Mouse (Mus musculus): ENCODE data around the gene Car9.
"Not testable (repeated sequence)": the region's sequence is repeated elsewhere in the genome, so short reads cannot be mapped to it uniquely, and the experiment has no call there.

Car9 gene

GRCm38 (mm10) chr4:43506536-43507185 lies at the start of gene Car9:
TSS of gene Car9 (plus strand) at chr4:43506966.
- no peak for DNase-seq (ENCODE audit: low spot score)

GRCm38 (mm10) chr4:43457124-43457523 lies 49.6 kb upstream of the Car9 start:
- no peak for DNase-seq (ENCODE audit: low spot score)

- DNase-seq (ENCODE audit: low spot score): no peak
These were observed 43.7 kb upstream of the Car9 start for GRCm38 (mm10) chr4:43463102-43463501.

- no peak for DNase-seq (ENCODE audit: low spot score)
These were observed 40.8 kb upstream of the Car9 start for GRCm38 (mm10) chr4:43465935-43466334.

GRCm38 (mm10) chr4:43466872-43467271 lies 39.9 kb upstream of the Car9 start:
- no peak for DNase-seq (ENCODE audit: low spot score)

- no peak for DNase-seq (ENCODE audit: low spot score)
These were observed 36.5 kb upstream of the Car9 start for GRCm38 (mm10) chr4:43470301-43470700.

- DNase-seq (ENCODE audit: low spot score): no peak
These were observed 33.1 kb upstream of the Car9 start for GRCm38 (mm10) chr4:43473636-43474035.

GRCm38 (mm10) chr4:43476604-43477003 lies 30.2 kb upstream of the Car9 start:
- DNase-seq (ENCODE audit: low spot score): no peak

- peak; percentile 90 for DNase-seq (ENCODE audit: low spot score)
These were observed 28.8 kb upstream of the Car9 start for GRCm38 (mm10) chr4:43477857-43478533.

- DNase-seq (ENCODE audit: low spot score): no peak
These were observed 28.3 kb upstream of the Car9 start for GRCm38 (mm10) chr4:43478534-43478858.

- peak; percentile 61 for DNase-seq (ENCODE audit: low spot score)
These were observed 27.6 kb upstream of the Car9 start for GRCm38 (mm10) chr4:43478906-43479832.

GRCm38 (mm10) chr4:43480985-43481384 lies 25.8 kb upstream of the Car9 start:
- no peak for DNase-seq (ENCODE audit: low spot score)

- DNase-seq (ENCODE audit: low spot score): no peak
These were observed 24.8 kb upstream of the Car9 start for GRCm38 (mm10) chr4:43481894-43482456.

GRCm38 (mm10) chr4:43482591-43482990 lies 24.2 kb upstream of the Car9 start:
- no peak for DNase-seq (ENCODE audit: low spot score)

- no peak for DNase-seq (ENCODE audit: low spot score)
These were observed 23.2 kb upstream of the Car9 start, which contains the start of gene Sit1 for GRCm38 (mm10) chr4:43483535-43484091. TSS of gene Sit1 (minus strand) at chr4:43483734.

GRCm38 (mm10) chr4:43485666-43486065 lies 21.1 kb upstream of the Car9 start:
- DNase-seq (ENCODE audit: low spot score): not testable (repeated sequence)

GRCm38 (mm10) chr4:43489611-43490010 lies 17.2 kb upstream of the Car9 start:
- DNase-seq (ENCODE audit: low spot score): no peak

- no peak for DNase-seq (ENCODE audit: low spot score)
These were observed 16.0 kb upstream of the Car9 start for GRCm38 (mm10) chr4:43490801-43491200.

- DNase-seq (ENCODE audit: low spot score): no peak
These were observed 14.5 kb upstream of the Car9 start for GRCm38 (mm10) chr4:43492101-43492820.

GRCm38 (mm10) chr4:43492821-43493185 lies 14.0 kb upstream of the Car9 start, which contains the start of gene Ccdc107:
TSS of gene Ccdc107 (plus strand) at chr4:43492900.
- DNase-seq (ENCODE audit: low spot score): peak; percentile 95

- DNase-seq (ENCODE audit: low spot score): peak; percentile 97
These were observed 13.4 kb upstream of the Car9 start for GRCm38 (mm10) chr4:43493186-43493845.
